Mouse (Mus musculus) heart, postnatal 36 days (tissue): ENCODE data around the gene Ccdc40. TPM values are rescaled to one million over a fixed set of nuclear protein-coding genes. Genes with fewer than 3 reads are reported as not detected.

Experiments used
- DNase-seq, 2 experiments: peaks; one replicate each; pipeline ENCODE4 v3.0.0; 2021 to 2022
- intact Hi-C: fragments of 180-260 bp; cut with DNase I; formaldehyde crosslinking; loops from one replicate; pipeline ENCODE4 v1.15.1; 2025
- total RNA-seq, 2 experiments: library from RNA; stranded (reverse); gene quantifications; 2 replicates each; pipeline ENCODE4 v1.2.3; 2021

Ccdc40 gene
- total RNA-seq, 2 experiments from 2014 or later = 0.38 TPM; not detected in 1

GRCm38 (mm10) chr11:119206562-119206961, 21.8 kb upstream of the Ccdc40 start:
- intact Hi-C loops = loop anchor here (2.0 kb wide), 1 partner anchor 22 kb away; the partner anchor contains the start of genes Ccdc40 and Tbc1d16
- DNase-seq = peak; percentile 75 to 82

GRCm38 (mm10) chr11:119207986-119208385, 20.4 kb upstream of the Ccdc40 start:
- intact Hi-C loops = loop anchor here (1.0 to 2.0 kb wide), 2 partner anchors 21 to 41 kb away; partner anchors contain the start of genes Ccdc40 and Tbc1d16
- no peak for DNase-seq

- DNase-seq = no peak
- intact Hi-C loops = no loop called here
These were observed 19.5 kb upstream of the Ccdc40 start for GRCm38 (mm10) chr11:119208870-119209370.

- intact Hi-C loops = no loop called here
- DNase-seq = peak; percentile 75 to 79
These were observed 18.9 kb upstream of the Ccdc40 start for GRCm38 (mm10) chr11:119209371-119210025.

- intact Hi-C loops = no loop called here
- DNase-seq = peak; percentile 78 to 84
These were observed 17.9 kb upstream of the Ccdc40 start for GRCm38 (mm10) chr11:119210321-119211100.

GRCm38 (mm10) chr11:119211604-119212309, 16.6 kb upstream of the Ccdc40 start:
- intact Hi-C loops = no loop called here
- no peak for DNase-seq

GRCm38 (mm10) chr11:119213166-119213885, 15.0 kb upstream of the Ccdc40 start:
- no peak for DNase-seq
- intact Hi-C loops = no loop called here

- intact Hi-C loops = no loop called here
- DNase-seq = peak; percentile 58 to 70
These were observed 13.1 kb upstream of the Ccdc40 start for GRCm38 (mm10) chr11:119215038-119215904.

- intact Hi-C loops = no loop called here
- peak; percentile 70 for DNase-seq
These were observed 12.4 kb upstream of the Ccdc40 start for GRCm38 (mm10) chr11:119215905-119216507.

- intact Hi-C loops = no loop called here
- no peak for DNase-seq
These were observed 10.5 kb upstream of the Ccdc40 start for GRCm38 (mm10) chr11:119217861-119218260.

- peak; percentile 58 to 73 for DNase-seq
- intact Hi-C loops = no loop called here
These were observed 8.4 kb upstream of the Ccdc40 start for GRCm38 (mm10) chr11:119219816-119220465.

GRCm38 (mm10) chr11:119221812-119222510, 6.4 kb upstream of the Ccdc40 start:
- intact Hi-C loops = no loop called here
- DNase-seq = no peak

- no peak for DNase-seq
- intact Hi-C loops = no loop called here
These were observed 5.1 kb upstream of the Ccdc40 start for GRCm38 (mm10) chr11:119223124-119223890.

- DNase-seq = no peak
- intact Hi-C loops = no loop called here
These were observed 3.4 kb upstream of the Ccdc40 start for GRCm38 (mm10) chr11:119224926-119225325.

GRCm38 (mm10) chr11:119225634-119226033, 2.7 kb upstream of the Ccdc40 start:
- intact Hi-C loops = no loop called here
- no peak for DNase-seq

- peak in 1 of 2 experiments; percentile 42 for DNase-seq
- intact Hi-C loops = no loop called here
These were observed 781 bp upstream of the Ccdc40 start for GRCm38 (mm10) chr11:119227591-119227990.
